Mouse (Mus musculus) cortical plate, adult 2 months (tissue): ENCODE results near the gene Vps13c.

Source experiments
- CTCF ChIP-seq: fragments of 200-500 bp; IDR thresholded peaks from 2 replicates; pipeline ENCODE4 v1.5.1; 2011; ENCODE audit warnings: mild to moderate bottlenecking, control low read depth, low read length; ENCODE audit not compliant: insufficient read depth; ENCODE audit errors: extremely low read depth
- POLR2A ChIP-seq: fragments of 200-500 bp; IDR thresholded peaks from 2 replicates; pipeline ENCODE4 v1.6.1; 2011; ENCODE audit warnings: mild to moderate bottlenecking, low read length, control low read depth; ENCODE audit not compliant: insufficient read depth; ENCODE audit errors: extremely low read depth

DNA sequence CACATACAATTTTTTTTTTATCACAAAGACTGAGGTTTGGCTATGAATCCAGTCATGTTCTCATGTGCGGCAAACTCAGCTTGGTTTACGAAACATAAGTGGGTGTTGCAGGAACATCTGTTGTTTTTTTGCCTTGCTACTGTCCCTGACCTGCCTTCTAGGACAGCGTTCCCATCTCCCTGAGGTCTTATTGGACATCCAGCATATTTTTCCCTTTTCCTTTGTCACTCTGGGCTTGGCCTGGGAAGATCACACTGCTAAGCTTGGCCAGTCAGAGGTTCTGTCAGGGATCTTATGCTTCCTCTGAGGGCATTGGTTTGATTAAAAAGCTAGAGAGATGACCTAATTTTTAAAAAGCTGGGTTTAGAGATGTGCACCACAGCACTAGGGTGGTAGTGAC is 29.1 kb upstream of the Vps13c start:
- no peak for TF ChIP-seq CTCF
- no peak for TF ChIP-seq POLR2A
